Mouse (Mus musculus): ENCODE data around the gene Fam163a. TPM values are rescaled to one million over a fixed set of nuclear protein-coding genes. Genes with fewer than 3 reads are reported as not detected.

The Fam163a gene
- total RNA-seq, 2 experiments from 2014 or later = 27.1 to 29.2 TPM

- no peak for DNase-seq (ENCODE audit: low spot score in 2 of 2)
These were observed 2.2 kb downstream of the Fam163a start for GRCm38 (mm10) chr1:156202661-156203060.

- no peak for DNase-seq (ENCODE audit: low spot score in 2 of 2)
These were observed 3.8 kb downstream of the Fam163a start for GRCm38 (mm10) chr1:156201069-156201468.

GRCm38 (mm10) chr1:156197588-156197987, 7.2 kb downstream of the Fam163a start:
- DNase-seq (ENCODE audit: low spot score in 2 of 2) = peak in 1 of 2 experiments; percentile 35

GRCm38 (mm10) chr1:156193292-156193691, 11.5 kb downstream of the Fam163a start:
- no peak for DNase-seq (ENCODE audit: low spot score in 2 of 2)

GRCm38 (mm10) chr1:156192853-156193252, 12.0 kb downstream of the Fam163a start:
- DNase-seq (ENCODE audit: low spot score in 2 of 2) = no peak

GRCm38 (mm10) chr1:156186646-156187045, 18.2 kb downstream of the Fam163a start:
- peak; percentile 42 to 56 for DNase-seq (ENCODE audit: low spot score in 2 of 2)

- peak in 1 of 2 experiments; percentile 24 for DNase-seq (ENCODE audit: low spot score in 2 of 2)
These were observed 20.7 kb downstream of the Fam163a start for GRCm38 (mm10) chr1:156184158-156184571.

- peak; percentile 37 to 75 for DNase-seq (ENCODE audit: low spot score in 2 of 2)
These were observed 21.5 kb downstream of the Fam163a start for GRCm38 (mm10) chr1:156183176-156183958.

GRCm38 (mm10) chr1:156179875-156180274, 25.0 kb downstream of the Fam163a start:
- peak; percentile 66 to 88 for DNase-seq (ENCODE audit: low spot score in 2 of 2)

GRCm38 (mm10) chr1:156168737-156169136, 36.1 kb downstream of the Fam163a start:
- DNase-seq (ENCODE audit: low spot score in 2 of 2) = no peak

GRCm38 (mm10) chr1:156116770-156117169, 88.1 kb downstream of the Fam163a start:
- no peak for DNase-seq (ENCODE audit: low spot score in 2 of 2)

GRCm38 (mm10) chr1:156113884-156114499, 90.8 kb downstream of the Fam163a start:
- DNase-seq (ENCODE audit: low spot score in 2 of 2) = no peak

- DNase-seq (ENCODE audit: low spot score in 2 of 2) = no peak
These were observed 92.7 kb downstream of the Fam163a start for GRCm38 (mm10) chr1:156112142-156112541.

GRCm38 (mm10) chr1:156111728-156112127, 93.1 kb downstream of the Fam163a start:
- peak in 1 of 2 experiments; percentile 16 for DNase-seq (ENCODE audit: low spot score in 2 of 2)

- DNase-seq (ENCODE audit: low spot score in 2 of 2) = no peak
These were observed 93.7 kb downstream of the Fam163a start for GRCm38 (mm10) chr1:156111090-156111489.

- DNase-seq (ENCODE audit: low spot score in 2 of 2) = no peak
These were observed 96.4 kb downstream of the Fam163a start for GRCm38 (mm10) chr1:156108400-156108799.

GRCm38 (mm10) chr1:156107424-156107823, 97.4 kb downstream of the Fam163a start:
- no peak for DNase-seq (ENCODE audit: low spot score in 2 of 2)

- no peak for DNase-seq (ENCODE audit: low spot score in 2 of 2)
These were observed 99.4 kb downstream of the Fam163a start for GRCm38 (mm10) chr1:156105381-156105780.

GRCm38 (mm10) chr1:156103763-156104162, 101.1 kb downstream of the Fam163a start:
- no peak for DNase-seq (ENCODE audit: low spot score in 2 of 2)

- no peak for DNase-seq (ENCODE audit: low spot score in 2 of 2)
These were observed 113.0 kb downstream of the Fam163a start for GRCm38 (mm10) chr1:156091811-156092210.

- no peak for DNase-seq (ENCODE audit: low spot score in 2 of 2)
These were observed 114.8 kb downstream of the Fam163a start for GRCm38 (mm10) chr1:156090042-156090441.

GRCm38 (mm10) chr1:156089561-156089960, 115.3 kb downstream of the Fam163a start:
- DNase-seq (ENCODE audit: low spot score in 2 of 2) = no peak
